Mouse (Mus musculus) C2C12 (cell line): ENCODE data around the gene Nlrc3. TPM values are rescaled to one million over a fixed set of nuclear protein-coding genes. Genes with fewer than 3 reads are reported as not detected.

Experiments
- H3K27me3 ChIP-seq: one replicate; pipeline ENCODE4 v1.6.1; 2011; ENCODE audit not compliant: control insufficient read depth, insufficient read depth, insufficient read length
- H3K36me3 ChIP-seq: one replicate; pipeline ENCODE4 v1.6.1; 2011; ENCODE audit not compliant: control insufficient read depth, insufficient read depth
- H3K4me3 ChIP-seq: one replicate; pipeline ENCODE4 v1.5.1; 2011; ENCODE audit warnings: mild to moderate bottlenecking, control low read depth; ENCODE audit not compliant: poor library complexity, insufficient read depth, severe bottlenecking
- H3K79me2 ChIP-seq: one replicate; pipeline ENCODE4 v1.6.1; 2011; ENCODE audit not compliant: control insufficient read depth, insufficient read depth
- H3K79me3 ChIP-seq: one replicate; pipeline ENCODE4 v1.6.1; 2011; ENCODE audit warnings: low read depth, control low read depth
- H3ac ChIP-seq: one replicate; pipeline ENCODE3; 2011; ENCODE audit warnings: low read depth; ENCODE audit not compliant: control insufficient read depth, insufficient read length
- CEBPB ChIP-seq: IDR thresholded peaks from one replicate; pipeline ENCODE4 v1.6.1; 2011; ENCODE audit warnings: low read depth, mild to moderate bottlenecking, control low read depth, moderate library complexity
- CTCF ChIP-seq: IDR thresholded peaks from one replicate; pipeline ENCODE4 v1.5.1; 2011; ENCODE audit not compliant: control insufficient read depth, insufficient read depth, insufficient read length
- FOSL1 ChIP-seq: IDR thresholded peaks from one replicate; pipeline ENCODE4 v1.8.0; 2011; ENCODE audit warnings: mild to moderate bottlenecking, low read length; ENCODE audit not compliant: poor library complexity, insufficient read depth, severe bottlenecking
- MAX ChIP-seq: IDR thresholded peaks from one replicate; pipeline ENCODE4 v1.6.1; 2011; ENCODE audit warnings: mild to moderate bottlenecking, control low read depth
- MYOD1 ChIP-seq: IDR thresholded peaks from one replicate; pipeline ENCODE4 v1.6.1; 2011; ENCODE audit warnings: low read depth; ENCODE audit not compliant: control insufficient read depth, insufficient read length
- MYOG ChIP-seq: IDR thresholded peaks from one replicate; pipeline ENCODE4 v1.6.1; 2011; ENCODE audit not compliant: control insufficient read depth, insufficient read length; ENCODE audit errors: extremely low read depth
- USF1 ChIP-seq: IDR thresholded peaks from one replicate; pipeline ENCODE4 v1.6.1; 2011; ENCODE audit warnings: low read depth, mild to moderate bottlenecking, control low read depth, moderate library complexity
- microRNA-seq: library from miRNA; unstranded; fragments of <30 nt; microRNA quantifications from one replicate; pipeline ENCODE4, GENCODE M21; 2019; ENCODE audit warnings: borderline microRNAs expressed
- polyA plus RNA-seq: library from polyadenylated mRNA; unstranded; fragments of >200 nt; fragmentation: generic; extraction: Trizol; gene quantifications from one replicate; pipeline ENCODE4 v1.2.1, GENCODE M21; 2012; ENCODE audit warnings: missing spikeins

Nlrc3 gene
- polyA plus RNA-seq, 1 experiment: 0.84 TPM

- no peak overlapping the region for H3K4me3 ChIP-seq
- H3K36me3 ChIP-seq: peaks cover 64% of the 10 kb centered on the region
- TF ChIP-seq MAX (no peak), CTCF (no peak), USF1 (no peak), CEBPB (no peak), MYOD1 (no peak), FOSL1 (no peak), MYOG (no peak)
- peaks cover 3% of the 10 kb centered on the region for H3K79me3 ChIP-seq
- H3K27me3 ChIP-seq: no peaks in the 10 kb centered on the region
- H3K79me2 ChIP-seq: peaks cover 12% of the 10 kb centered on the region
- no peak overlapping the region for H3ac ChIP-seq
These were observed 79.9 kb downstream of the Nlrc3 start for GRCm38 (mm10) chr16:3896553-3896952.

- Histone ChIP-seq H3K36me3 (peaks cover 59% of the 10 kb centered on the region), H3K79me2 (peaks cover 17% of the 10 kb centered on the region), H3K79me3 (peaks cover 3% of the 10 kb centered on the region), H3K27me3 (no peaks in the 10 kb centered on the region), H3ac (no peak overlapping the region), H3K4me3 (no peak overlapping the region)
- TF ChIP-seq MYOD1 (no peak), CTCF (no peak), MYOG (no peak), CEBPB (no peak), MAX (no peak), FOSL1 (no peak), USF1 (no peak)
These were observed 80.4 kb downstream of the Nlrc3 start for GRCm38 (mm10) chr16:3896046-3896445.

GRCm38 (mm10) chr16:3895173-3895792 is 81.1 kb downstream of the Nlrc3 start:
- Histone ChIP-seq H3K36me3 (peaks cover 51% of the 10 kb centered on the region), H3K4me3 (no peak overlapping the region), H3K79me3 (peaks cover 9% of the 10 kb centered on the region), H3K27me3 (no peaks in the 10 kb centered on the region), H3K79me2 (peaks cover 25% of the 10 kb centered on the region), H3ac (no peak overlapping the region)
- TF ChIP-seq MYOG (no peak), FOSL1 (no peak), CEBPB (no peak), MYOD1 (no peak), USF1 (no peak), CTCF (no peak), MAX (no peak)

Small RNA genes within 50 kb of the gene (microRNA-seq; reads per million reads assigned to microRNA genes)
- not detected for gene Gm23493

Other genes starting within 250 kb of the Nlrc3 start
- gene Zfp263, start 232.5 kb downstream of the Nlrc3 start, polyA plus RNA-seq: not detected
- not detected for gene Olfr15, start 145.8 kb downstream of the Nlrc3 start, polyA plus RNA-seq
- gene Zfp174, start 129.4 kb downstream of the Nlrc3 start, polyA plus RNA-seq: 0.18 TPM
- gene Naa60, start 104.3 kb downstream of the Nlrc3 start, polyA plus RNA-seq: 27.1 TPM
- 1.1 TPM for gene Zfp597, start 92.1 kb downstream of the Nlrc3 start, polyA plus RNA-seq
- gene Gm20695, start 92.0 kb downstream of the Nlrc3 start, polyA plus RNA-seq: 0.22 TPM
- 5.9 TPM for gene 1700037C18Rik, start 67.9 kb downstream of the Nlrc3 start, polyA plus RNA-seq
- gene Cluap1, start 67.8 kb downstream of the Nlrc3 start, polyA plus RNA-seq: 7.7 TPM
- 16.1 TPM for gene Slx4, start 27.1 kb upstream of the Nlrc3 start, polyA plus RNA-seq
- 1.5 TPM for gene Dnase1, start 60.3 kb upstream of the Nlrc3 start, polyA plus RNA-seq
- gene Trap1, start 101.2 kb upstream of the Nlrc3 start, polyA plus RNA-seq: 90.4 TPM
- 8.2 TPM for gene Crebbp, start 237.4 kb upstream of the Nlrc3 start, polyA plus RNA-seq